Mouse (Mus musculus) gastrocnemius, postnatal 4 days (tissue): ENCODE results near the gene Fzd9. TPM values are rescaled to one million over a fixed set of nuclear protein-coding genes. Genes with fewer than 3 reads are reported as not detected.

Experiments
- DNase-seq, 2 experiments: peaks; one replicate each; pipeline ENCODE4 v3.0.0; 2021 to 2022; ENCODE audit warnings: low spot score in 2 of 2, mixed read lengths in 2 of 2
- long read RNA-seq, 2 experiments: library from polyadenylated mRNA; stranded (forward); transcript quantifications; one replicate each; pipeline ENCODE4 v2.0.0; 2021
- total RNA-seq, 2 experiments: library from RNA; stranded (reverse); gene quantifications; 2 replicates each; pipeline ENCODE4 v1.2.3; 2021

The Fzd9 gene
- total RNA-seq = 10 to 100 TPM; 16.0 to 20.2 TPM
- long read RNA-seq, experiment 1, transcript Fzd9-201 (1 exons, 2,293 nt) = major isoform, 64 of 64 reads
- long read RNA-seq, experiment 1, partial matches to known transcripts = 0 of 64 reads
- long read RNA-seq, experiment 1, other reads (novel, unspliced or antisense) = 0 of 64 reads
- long read RNA-seq, experiment 2, transcript Fzd9-201 (1 exons, 2,293 nt) = major isoform, 103 of 103 reads
- long read RNA-seq, experiment 2, partial matches to known transcripts = 0 of 103 reads
- long read RNA-seq, experiment 2, other reads (novel, unspliced or antisense) = 0 of 103 reads

DNA sequence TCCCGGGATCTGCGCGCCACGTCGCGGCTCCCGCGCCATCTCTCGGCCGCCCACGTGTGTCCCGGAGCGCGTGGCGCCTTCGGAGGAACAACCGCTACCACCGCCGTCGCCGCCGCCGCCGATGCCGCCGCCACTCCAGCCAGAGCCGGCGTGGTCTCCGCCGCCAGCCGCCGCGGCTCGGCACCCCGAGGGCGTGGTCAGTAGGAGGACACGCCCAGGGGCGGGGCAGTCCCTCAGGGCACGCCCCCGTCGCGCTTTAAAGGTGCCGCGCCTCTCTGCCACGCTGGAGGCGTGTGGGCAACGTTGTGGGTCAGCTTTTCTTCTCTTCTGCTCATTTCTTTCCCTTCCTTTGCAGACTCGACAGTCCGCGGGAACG, at the start of gene Fzd9:
TSS of gene Fzd9 (minus strand) at position 152 of the 376 bp plus-strand sequence.
- peak; percentile 81 to 83 for DNase-seq

DNA sequence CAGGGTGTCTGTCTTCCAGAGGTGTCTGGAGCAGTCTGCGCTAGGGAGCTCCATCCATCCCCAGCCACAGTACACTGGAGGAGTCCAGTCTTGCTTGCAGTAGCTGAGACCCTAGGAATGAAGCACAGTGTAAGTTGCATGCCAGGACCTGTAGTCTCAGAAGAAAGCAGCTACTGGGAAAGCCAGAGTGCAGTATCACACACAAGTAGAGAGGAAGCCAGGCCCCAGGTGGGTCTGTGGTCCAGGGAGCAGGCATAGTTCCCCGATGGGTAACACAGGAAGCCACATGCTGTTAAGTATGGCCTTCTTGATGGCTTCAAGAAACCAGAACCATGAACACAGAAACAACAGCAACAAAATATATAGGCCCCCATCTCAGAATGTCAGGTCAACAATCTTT, 41.0 kb upstream of the Fzd9 start:
- no peak for DNase-seq

DNA sequence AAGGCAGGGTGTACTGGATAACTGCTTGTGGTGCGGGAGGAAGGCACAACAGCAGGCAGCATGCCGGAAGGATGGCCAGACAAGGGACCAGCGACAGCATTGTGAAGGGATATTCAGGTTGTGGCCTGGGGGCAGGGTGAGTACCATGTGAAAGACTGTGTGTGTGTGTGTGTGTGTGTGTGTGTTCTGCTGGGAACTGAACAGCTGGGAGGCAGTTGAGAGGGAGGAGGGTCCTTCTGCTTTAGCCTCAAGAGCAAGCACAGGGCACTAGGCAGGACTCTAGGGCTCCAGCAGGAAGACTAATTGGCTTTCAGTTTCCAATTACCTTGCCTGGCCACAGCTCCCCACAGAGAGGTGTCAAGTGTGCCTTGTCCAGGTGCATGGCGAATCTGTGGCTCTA, 40.2 kb upstream of the Fzd9 start:
- no peak for DNase-seq

DNA sequence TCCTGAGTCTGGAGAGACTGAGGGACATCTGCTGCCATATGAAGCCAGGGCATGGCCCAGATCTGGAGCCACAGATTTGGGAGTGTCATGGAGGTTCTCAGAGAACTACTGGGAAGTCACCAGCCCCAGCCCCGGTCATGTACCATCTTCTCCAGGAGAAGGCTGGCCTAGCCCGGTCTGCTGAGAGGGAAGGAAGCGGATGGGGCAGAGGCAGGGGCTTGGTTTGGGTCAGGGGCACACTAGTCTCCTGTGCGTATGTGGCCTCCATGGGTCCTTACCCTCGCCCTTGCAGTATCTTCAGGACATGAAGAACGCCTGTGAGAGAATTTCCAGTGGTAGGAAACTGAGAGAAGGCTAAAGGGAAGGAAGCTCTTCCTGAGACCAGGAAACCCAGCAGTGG, 39.7 kb upstream of the Fzd9 start:
- DNase-seq = no peak

DNA sequence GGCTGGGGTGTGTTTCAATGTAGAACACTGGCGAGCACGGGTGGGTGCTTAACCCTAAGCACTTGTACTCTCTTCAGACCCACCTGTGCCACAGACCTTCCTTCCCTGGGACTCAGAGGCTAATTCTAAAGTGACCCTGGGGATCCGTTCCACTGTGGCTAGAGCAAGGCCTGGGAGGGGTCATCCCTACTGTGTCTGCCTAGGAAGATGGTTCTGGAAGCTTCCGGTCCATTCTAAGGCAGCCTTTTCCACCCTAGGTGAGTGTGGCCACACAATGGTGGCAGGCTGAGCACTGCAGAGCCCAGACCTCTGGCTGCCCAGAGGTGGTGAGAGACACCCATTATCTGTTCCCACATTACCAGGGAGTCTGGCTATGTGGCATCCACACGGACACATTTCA, 35.9 kb upstream of the Fzd9 start:
- no peak for DNase-seq

DNA sequence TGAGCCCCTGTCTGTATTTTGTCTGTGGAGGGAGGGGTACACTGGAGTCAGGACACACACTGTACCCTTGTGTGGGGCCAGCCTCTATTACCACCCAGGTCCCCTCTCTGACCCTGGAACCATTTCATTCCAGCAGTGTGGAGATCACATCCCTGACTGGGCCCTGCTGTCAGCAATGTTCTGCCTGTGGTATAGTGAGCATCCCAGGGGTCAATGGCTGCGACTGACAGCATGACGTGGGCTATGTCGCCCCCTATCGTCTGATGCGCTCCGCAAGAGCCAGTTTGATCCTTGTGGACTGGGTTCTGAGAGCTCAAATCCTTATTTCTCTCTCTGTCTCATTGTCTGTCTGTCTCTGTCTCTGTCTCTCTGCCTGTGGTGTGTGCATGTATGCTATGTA, 35.2 kb upstream of the Fzd9 start:
- DNase-seq = peak; percentile 72 to 81

DNA sequence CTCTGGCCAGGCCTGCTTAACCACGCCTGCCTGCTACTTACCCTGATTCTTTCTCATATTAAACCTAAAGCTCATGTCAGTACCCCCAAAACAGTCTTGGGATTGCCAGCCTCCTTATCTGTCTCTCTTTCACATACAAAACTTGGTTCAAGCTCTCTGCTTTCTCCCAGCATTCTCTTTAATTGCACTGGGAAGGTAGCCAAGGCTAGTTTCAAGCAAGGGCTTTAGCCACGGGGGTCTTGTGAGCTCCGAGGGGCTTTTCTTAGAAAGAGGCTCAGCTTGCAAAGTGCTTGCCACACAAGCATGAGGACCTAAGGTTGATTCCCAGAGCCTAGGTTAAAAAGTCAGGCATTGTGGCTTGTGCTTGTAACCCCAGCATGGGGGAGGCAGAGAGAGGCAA, 34.2 kb upstream of the Fzd9 start:
- DNase-seq = no peak

DNA sequence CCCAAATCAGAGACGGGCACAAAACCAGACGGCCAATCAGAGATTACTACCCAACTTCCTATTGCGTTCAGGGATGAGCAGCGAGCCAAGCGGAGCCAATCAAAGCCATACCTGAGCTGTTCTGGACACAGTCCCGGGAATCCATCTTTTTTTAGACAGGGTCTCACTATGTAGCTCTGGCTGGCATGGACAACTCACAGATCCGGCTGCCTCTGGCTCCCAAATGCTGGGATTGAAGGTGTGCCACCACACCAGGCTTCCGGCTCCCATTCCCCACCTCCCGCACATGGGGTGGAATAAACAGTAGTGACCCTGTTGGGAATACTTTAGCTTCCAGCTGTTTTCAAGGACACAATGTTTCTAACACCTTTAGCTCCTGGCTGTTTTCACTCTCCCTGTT, 29.2 kb upstream of the Fzd9 start:
- DNase-seq = no peak

DNA sequence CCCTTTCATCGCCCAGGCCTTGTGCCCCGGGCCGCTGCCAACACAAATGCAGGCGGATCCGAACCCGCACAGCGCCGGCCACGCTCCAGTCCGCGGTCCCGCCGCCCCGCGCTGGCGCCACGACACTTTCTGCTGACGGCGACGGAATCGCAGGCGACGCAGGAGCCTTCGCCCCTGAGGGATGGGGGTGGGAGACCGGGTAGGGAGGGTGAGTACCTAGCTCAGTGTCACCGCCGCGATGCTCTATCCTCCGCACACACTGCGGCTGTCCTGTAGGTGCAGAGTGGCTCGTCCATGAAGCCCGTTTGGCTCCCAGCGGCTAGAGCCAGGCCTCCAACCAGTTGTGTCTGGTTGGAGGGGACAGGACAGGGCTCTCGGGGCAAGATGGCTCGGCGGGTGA, 25.6 kb upstream of the Fzd9 start:
- no peak for DNase-seq

DNA sequence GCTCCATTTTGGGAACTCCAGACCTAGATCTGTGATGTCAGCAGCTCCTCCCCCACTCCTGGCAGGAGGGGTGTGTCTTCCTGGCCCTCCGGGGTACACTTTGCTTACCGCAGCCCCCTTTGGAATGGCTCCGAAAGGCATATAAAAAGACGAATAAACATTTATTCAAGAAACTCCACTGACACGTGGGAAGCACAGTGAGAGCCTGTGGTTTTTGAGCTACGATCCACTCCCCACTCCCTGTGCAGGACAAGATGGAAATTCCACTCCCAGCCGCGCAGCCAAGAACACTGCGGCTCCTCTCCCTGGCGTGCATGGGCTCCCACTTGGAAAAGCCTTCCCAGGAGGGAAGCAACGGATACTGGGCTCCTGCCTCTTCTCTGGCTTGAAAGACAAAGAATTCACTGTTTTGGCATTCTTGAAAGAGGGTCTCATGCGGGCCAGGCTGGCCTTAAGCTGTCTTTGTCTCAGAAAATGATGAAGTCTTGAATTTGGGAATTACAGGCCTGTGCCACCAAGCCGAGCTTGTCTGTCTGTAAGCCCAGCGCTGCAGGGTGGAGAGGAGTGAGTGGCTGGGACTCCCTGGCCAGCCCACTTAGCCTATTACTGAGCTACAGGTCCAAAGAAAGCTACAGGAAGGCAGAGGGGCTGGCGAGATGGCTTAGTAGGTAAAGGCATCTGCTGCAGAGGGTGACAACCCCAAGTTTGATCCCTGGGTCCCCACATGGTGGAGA, 23.8 kb upstream of the Fzd9 start:
- DNase-seq = no peak

DNA sequence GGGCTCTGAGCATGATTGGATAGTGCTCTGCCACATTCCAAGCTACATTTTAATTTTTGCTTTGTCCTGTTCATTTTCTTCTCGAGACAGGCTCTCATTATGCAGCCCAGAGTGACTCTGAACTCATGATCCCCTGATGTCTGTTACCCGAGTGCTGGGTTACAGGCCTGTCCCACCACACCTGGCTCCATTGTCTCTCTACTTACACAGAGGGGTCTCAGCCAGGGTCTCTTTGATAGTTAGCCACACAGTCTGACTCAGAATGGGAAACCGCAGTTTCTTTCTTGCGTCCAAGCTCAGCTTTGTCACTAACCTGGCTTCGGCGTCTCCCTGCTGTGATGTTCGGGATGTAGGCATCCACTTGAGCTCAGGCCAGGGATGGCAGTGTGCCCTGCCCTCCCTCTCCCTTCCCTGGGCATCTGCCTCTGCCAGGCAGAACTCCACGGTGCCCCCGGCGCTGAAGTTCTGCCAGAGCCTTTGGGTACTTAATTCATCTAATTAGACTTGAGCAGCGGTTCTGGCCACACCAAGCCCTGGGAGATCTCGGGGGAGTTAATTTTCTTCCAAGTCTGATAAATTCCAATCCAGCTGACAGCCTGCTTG, 20.6 kb upstream of the Fzd9 start:
- DNase-seq = no peak

DNA sequence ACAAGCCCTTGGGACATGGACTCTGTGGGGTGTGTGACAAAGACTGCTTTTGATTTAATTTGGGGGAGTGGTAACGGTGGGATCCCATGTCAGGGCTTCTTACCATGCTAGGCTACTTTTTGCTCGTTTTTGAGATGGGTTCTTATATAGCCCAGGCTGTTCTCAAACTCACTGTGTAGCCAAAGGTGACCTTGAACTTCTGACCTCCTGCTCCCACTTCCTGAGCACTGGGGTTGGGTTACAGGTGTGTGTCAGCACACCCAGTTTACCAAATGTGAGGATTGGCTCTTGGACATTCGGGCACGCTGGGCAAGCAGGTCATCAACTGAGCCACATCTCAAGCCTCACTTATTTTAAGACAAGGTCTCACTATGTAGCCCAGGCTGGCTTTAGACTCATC, 19.3 kb upstream of the Fzd9 start:
- DNase-seq = no peak

DNA sequence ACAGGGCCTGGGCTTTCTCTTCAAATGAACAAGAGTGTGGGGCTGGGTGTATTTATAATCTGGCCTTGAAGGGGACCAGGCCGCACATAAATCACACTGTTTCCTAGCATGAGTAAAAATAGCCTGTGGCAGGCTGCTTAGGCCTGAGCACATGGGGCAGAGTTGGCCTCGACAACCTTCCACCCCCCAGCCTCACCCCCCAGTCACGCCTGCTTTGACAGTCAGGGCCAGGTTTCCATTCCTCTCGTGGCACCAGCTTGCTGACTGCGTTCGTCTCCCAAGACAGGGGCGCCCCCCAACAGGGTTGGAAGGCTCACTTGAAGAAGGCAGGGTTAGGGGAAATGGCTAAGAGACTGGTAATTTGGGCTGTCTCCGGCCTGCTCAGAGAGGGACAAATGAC, 18.4 kb upstream of the Fzd9 start:
- DNase-seq = no peak

DNA sequence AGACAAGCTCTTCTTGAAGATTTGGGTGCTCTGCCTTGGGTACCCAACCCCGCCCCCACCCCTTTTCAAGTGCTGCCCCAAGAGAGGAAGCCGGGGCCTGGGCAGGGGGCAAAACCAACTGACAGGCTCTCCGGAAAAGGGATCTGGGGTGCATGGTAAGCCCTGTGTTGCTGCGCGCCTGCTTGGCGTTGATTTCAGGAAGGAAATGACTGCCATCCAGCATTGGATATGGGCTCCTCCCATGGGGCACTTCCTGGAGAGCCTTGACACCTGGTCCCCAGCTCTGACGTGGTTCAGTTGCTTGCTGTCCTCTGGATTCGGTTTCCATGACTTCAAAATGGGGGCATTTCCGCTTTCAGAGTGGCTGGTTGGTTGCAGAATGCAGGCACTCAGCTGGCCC, 13.5 kb upstream of the Fzd9 start:
- DNase-seq = no peak

DNA sequence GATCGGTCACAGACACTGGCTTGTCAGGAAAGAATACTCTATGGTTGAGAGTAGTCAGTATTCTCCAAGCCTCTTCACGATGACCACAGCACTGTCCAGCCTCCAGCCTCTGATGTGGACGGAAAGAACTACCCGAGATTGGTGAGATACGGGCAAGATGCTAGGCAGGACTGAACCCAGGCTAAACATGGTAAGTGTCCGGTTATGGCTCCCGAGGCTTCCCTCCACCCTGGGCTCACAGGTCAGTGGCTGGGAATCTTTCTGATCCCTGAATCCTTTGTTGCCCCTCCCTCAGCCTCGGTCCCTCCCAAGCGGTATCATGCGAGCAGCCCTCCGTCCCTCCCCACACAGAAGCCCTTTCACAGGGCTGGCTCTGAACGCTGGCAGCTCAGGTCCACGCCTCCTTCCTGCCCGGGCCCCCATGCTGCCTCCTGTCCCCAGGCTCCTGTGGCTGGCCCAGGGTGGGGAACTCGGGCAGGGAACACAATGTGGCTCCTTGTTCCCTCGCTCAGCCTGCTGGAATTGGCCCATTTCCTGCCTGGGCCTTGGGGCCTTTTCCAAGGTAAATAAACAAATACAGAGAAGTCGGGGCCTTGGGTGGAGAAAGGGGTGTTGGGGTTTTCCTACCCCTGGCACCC, 13.0 kb upstream of the Fzd9 start:
- peak in 1 of 2 experiments; percentile 27 for DNase-seq

DNA sequence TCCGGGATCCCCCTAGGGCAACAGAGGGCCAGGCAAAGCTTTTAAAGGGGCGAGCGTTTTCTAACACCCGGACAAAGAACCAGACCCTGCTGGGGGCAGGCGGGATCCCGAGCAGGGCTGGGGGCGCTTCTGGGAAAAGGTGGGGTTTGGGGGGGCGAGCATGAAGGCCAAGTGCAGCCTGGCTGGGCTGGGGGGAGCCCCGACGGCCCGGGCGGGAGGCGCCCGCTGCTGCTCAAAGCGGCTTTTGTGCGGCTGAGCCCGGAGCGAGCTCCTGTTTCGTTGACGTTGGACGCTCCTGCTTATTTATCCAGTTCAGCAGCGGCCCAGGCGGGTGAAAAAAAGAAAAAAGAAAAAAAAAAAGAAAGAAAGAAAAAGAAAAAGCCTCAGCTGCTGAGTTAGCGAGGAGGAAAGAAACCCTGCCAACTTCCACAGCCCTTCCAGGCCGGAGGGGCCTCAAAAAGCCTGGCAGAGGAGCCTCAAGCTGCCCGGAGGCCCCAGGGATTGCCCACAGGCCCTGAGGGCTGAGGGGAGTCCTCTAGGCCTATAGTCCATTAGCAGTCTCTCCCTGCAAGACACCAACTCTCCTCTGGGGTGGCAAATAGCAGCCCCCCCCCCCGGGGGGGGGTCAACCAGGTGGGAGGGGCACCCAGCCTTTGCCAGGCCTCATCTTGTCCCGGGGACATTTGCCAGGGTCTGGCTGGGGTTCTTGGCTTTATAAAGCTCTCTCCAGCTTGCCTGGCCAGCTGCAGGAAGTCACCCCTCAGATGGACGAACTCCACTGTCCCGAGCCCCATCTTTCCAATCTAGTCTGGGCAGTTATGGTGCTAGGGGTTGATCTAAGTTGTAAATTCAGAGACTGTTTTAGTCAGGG, 7.5 kb upstream of the Fzd9 start:
- DNase-seq = peak in 1 of 2 experiments; percentile 43

DNA sequence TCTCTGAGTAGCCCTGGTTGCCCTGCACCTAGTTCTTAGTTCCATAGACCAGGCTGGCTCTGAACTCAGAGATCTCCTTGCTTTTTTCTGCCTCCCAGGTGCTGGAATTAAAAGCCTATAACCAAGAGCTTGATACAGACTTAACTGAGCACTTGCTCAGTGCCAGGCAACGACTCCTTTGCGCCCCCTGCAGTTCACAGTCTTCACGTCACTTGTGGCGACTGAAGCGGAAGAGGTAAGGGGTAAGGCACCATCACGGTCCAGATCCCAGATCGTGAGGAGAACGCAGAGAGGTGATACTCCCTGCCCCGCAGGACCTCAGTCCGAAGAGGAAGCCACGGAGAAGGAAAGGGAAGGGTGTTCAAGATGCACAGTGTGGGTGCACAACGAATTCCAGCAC, 6.5 kb upstream of the Fzd9 start:
- DNase-seq = no peak

DNA sequence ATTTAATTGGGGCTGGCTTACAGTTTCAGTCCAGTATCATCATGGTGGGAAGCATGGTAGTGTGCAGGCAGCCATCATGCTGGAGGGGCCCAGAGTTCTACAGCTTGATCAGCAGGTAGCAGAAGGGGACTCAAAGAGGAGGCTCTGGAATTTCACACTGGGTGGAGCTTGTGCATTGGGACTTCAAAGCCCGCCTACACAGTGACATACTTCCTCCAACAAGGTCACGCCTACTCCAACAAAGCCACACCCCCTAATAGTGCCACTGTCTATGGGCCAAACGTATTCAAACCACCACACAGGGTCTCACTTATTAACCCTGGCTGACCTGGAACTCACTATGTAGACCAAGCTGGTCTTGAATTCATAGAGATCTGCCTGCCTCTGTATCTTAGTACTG, 5.1 kb upstream of the Fzd9 start:
- DNase-seq = no peak

DNA sequence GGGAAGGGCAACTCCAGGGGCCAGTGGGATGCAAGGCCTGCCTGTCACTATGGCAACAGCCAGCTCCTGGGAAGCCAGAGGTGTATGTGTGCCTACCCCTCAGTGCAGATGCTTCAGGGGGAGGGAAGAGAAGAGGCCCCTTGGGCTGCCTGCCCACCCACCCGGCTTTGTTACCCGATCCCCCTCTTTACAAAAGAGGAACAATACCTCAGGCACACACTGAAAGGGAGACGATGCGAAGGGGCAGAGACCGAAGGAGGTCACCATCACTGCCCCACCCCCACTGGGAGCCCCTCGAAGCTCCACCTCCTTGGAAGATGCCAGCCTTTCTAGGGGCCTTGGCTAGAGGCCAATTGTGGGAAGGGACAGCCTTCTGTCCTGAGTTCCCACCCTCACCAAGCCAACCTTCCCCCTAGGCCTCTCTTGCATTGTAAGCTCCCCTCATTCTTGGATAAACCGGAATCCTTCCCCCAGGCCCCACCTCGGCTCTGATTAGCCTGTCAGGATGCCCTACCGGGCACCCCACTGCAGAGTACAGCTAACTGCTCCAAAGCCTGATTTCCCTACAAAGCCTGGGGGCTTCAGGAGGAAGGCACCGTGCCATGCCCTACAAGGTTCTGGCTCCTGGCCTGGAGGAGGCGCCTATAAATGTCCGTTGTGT, 2.8 kb upstream of the Fzd9 start:
- no peak for DNase-seq
